Mouse (Mus musculus): ENCODE results near the gene Dlat.

GRCm38 (mm10) chr9:50617794-50618330, 41.7 kb downstream of the Dlat start:
- no peak for TF ChIP-seq EP300 (IDR thresholded peaks at IDR 0.05; ENCODE audit: low read depth)
- no peak for TF ChIP-seq CTCF (IDR thresholded peaks at IDR 0.05; ENCODE audit: low read depth)

Measured in heart, postnatal 0 days (tissue).